Mouse (Mus musculus): ENCODE measurements around the gene Ctsr.
"Not testable (repeated sequence)": the region's sequence is repeated elsewhere in the genome, so short reads cannot be mapped to it uniquely, and the experiment has no call there.

The Ctsr gene
- long read RNA-seq, experiment 1, result 0 reads
- long read RNA-seq, experiment 2, result 0 reads

- intact Hi-C loops (cut with DNase I), result no loop called here
Measured at GRCm38 (mm10) chr13:61164156-61164555, at the start of gene Ctsr. Ctsr (minus strand) TSS chr13:61164256.

GRCm38 (mm10) chr13:61203310-61203709, 39.3 kb upstream of the Ctsr start, which contains the start of gene Cts6:
Cts6 (minus strand) TSS chr13:61203410.
- intact Hi-C loops (cut with DNase I), result no loop called here

GRCm38 (mm10) chr13:61185151-61185933, 21.3 kb upstream of the Ctsr start:
- intact Hi-C loops (cut with DNase I), result not testable (repeated sequence)

- intact Hi-C loops (cut with DNase I), result no loop called here
Measured at GRCm38 (mm10) chr13:61164622-61165021, 566 bp upstream of the Ctsr start.
